Mouse (Mus musculus): Measurements from ENCODE around the gene Tmem235.

DNA sequence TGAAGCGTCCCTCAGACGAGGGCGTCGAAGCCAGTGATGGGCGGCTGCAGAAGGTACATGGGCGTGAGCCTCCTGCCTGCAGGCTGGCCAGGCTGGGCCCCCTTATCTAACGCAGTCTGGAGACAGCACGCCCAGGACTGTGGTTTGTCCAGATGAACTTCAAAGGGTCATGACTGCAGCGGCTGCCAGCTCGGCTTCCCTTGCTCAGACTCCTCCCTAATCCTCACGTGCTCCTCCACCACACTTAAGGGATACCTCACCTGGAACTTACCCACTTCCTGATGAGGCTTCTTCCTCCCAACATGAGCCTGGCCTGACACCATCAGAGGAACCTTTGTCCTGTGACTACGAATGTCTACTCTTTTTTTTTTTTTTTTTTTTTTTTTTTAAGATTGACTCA is 54.0 kb downstream of the Tmem235 start:
- TF ChIP-seq POLR2A (IDR thresholded peaks at IDR 0.05; ENCODE audit: low read depth, low read length) (no peak), CTCF (IDR thresholded peaks at IDR 0.05; ENCODE audit: extremely low read depth, insufficient read depth, insufficient read length, insufficient replicate concordance) (no peak)

All from spleen, adult 2 months (tissue).